Mouse (Mus musculus): ENCODE data around the gene Mgat5. TPM values are rescaled to one million over a fixed set of nuclear protein-coding genes. Genes with fewer than 3 reads are reported as not detected.

Mgat5 gene
- polyA plus RNA-seq, 1 experiment, result 3.6 TPM

DNA sequence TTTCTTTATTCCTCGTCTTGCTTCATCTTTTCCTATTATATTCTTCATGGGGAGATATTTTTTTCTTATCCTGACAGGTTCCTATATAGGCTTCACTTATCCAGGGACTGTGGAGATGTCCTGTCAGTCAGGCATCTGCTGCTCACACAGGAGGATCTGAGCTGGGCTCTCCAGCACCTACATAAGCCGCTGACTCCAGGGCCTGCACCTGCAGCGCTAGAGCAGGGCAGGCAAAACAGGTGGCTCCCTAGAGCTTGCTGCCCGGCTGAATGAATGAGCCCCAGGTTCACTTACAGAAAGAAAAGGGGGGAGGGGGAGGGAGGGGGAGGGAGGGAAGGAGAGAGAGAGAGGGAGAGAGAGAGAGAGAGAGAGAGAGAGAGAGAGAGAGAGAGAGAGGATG, 175.3 kb downstream of the Mgat5 start:
- H3K4me3 ChIP-seq (ENCODE audit: insufficient read depth, poor library complexity, severe bottlenecking), result no peak overlapping the region
- H3ac ChIP-seq (ENCODE audit: control insufficient read depth, insufficient read length, low read depth), result no peak overlapping the region
- H3K27me3 ChIP-seq (ENCODE audit: control insufficient read depth, insufficient read depth, insufficient read length), result no peaks in the 10 kb centered on the region
- no peak for TF ChIP-seq USF1 (IDR thresholded peaks at IDR 0.05; ENCODE audit: low read depth)
- TF ChIP-seq MYOG (IDR thresholded peaks at IDR 0.05; ENCODE audit: control insufficient read depth, extremely low read depth, insufficient read length), result no peak
- TF ChIP-seq MYOD1 (IDR thresholded peaks at IDR 0.05; ENCODE audit: control insufficient read depth, insufficient read length, low read depth), result no peak
- TF ChIP-seq FOSL1 (IDR thresholded peaks at IDR 0.05; ENCODE audit: insufficient read depth, low read length, poor library complexity, severe bottlenecking), result no peak
- no peak for TF ChIP-seq CEBPB (IDR thresholded peaks at IDR 0.05; ENCODE audit: low read depth)
- TF ChIP-seq CTCF (IDR thresholded peaks at IDR 0.05; ENCODE audit: control insufficient read depth, insufficient read depth, insufficient read length), result no peak
- TF ChIP-seq MAX (IDR thresholded peaks at IDR 0.05), result no peak
- H3K79me3 ChIP-seq (ENCODE audit: low read depth), result no peaks in the 10 kb centered on the region
- no peaks in the 10 kb centered on the region for H3K79me2 ChIP-seq (ENCODE audit: control insufficient read depth, insufficient read depth)
- no peaks in the 10 kb centered on the region for H3K36me3 ChIP-seq (ENCODE audit: control insufficient read depth, insufficient read depth)

DNA sequence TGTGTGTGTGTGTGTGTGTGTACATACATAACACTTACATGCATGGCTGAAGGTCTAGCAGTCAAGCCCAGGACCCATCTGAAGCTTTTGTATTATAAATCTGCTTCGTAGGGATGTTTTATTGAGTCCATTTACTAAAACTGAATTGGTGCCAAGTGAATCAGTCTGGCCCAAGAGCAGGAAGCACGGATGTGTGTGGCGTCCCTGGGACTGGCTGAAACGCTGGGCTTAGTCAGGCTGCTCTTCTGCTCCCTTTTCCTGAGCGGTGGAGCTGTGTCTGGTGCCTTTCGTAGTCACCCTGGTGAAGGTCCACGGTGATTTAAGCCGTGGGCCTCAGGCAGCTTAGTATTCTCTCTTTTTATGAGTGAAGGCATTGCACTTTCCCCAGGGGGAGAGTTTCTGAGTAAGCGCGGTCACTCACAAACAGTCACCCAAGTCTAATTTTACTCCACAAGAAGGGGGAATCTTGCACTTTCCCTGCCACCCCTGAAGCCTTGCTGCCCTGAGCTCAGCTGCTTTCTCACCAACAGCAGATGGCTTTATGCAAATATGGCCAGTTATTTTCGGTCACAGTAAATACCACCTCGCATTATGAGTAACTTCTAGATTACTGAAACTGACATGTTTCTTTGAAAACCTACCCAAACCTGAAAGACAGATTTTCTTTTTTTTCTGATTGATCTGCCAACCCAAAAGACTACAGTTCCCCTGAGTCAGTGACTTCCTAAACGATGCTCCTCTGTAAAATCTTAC, 176.1 kb downstream of the Mgat5 start:
- H3K79me3 ChIP-seq (ENCODE audit: low read depth), result no peaks in the 10 kb centered on the region
- no peaks in the 10 kb centered on the region for H3K79me2 ChIP-seq (ENCODE audit: control insufficient read depth, insufficient read depth)
- no peak overlapping the region for H3K4me3 ChIP-seq (ENCODE audit: insufficient read depth, poor library complexity, severe bottlenecking)
- TF ChIP-seq MYOD1 (IDR thresholded peaks at IDR 0.05; ENCODE audit: control insufficient read depth, insufficient read length, low read depth) (no peak), CTCF (IDR thresholded peaks at IDR 0.05; ENCODE audit: control insufficient read depth, insufficient read depth, insufficient read length) (no peak), USF1 (IDR thresholded peaks at IDR 0.05; ENCODE audit: low read depth) (no peak), MAX (IDR thresholded peaks at IDR 0.05) (no peak), CEBPB (IDR thresholded peaks at IDR 0.05; ENCODE audit: low read depth) (no peak), MYOG (IDR thresholded peaks at IDR 0.05; ENCODE audit: control insufficient read depth, extremely low read depth, insufficient read length) (no peak)
- no peak overlapping the region for H3ac ChIP-seq (ENCODE audit: control insufficient read depth, insufficient read length, low read depth)
- no peaks in the 10 kb centered on the region for H3K36me3 ChIP-seq (ENCODE audit: control insufficient read depth, insufficient read depth)
- no peaks in the 10 kb centered on the region for H3K27me3 ChIP-seq (ENCODE audit: control insufficient read depth, insufficient read depth, insufficient read length)

DNA sequence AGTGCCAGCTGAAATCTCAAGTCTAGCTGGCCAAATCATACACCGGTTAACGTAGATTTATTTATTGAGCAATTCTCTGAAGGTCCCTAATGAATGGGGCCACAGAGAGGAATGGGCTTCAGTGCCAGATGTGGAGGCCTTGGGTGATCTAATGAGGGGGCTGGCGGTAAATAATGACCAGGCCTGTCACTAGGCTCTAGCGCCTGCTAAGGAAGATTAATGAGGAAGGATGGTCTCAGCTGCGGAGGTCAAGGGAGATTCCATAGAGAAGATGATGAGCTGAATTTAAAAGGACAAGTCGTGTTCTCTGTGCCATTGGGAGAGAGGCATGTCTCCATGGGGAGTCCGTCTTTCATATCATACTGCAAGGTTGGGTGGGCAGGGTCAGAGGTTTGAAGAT, 178.3 kb downstream of the Mgat5 start:
- TF ChIP-seq FOSL1 (IDR thresholded peaks at IDR 0.05; ENCODE audit: insufficient read depth, low read length, poor library complexity, severe bottlenecking) (no peak), CEBPB (IDR thresholded peaks at IDR 0.05; ENCODE audit: low read depth) (no peak)
- H3K36me3 ChIP-seq (ENCODE audit: control insufficient read depth, insufficient read depth), result peaks cover 3% of the 10 kb centered on the region
- no peak overlapping the region for H3K4me3 ChIP-seq (ENCODE audit: insufficient read depth, poor library complexity, severe bottlenecking)
- no peaks in the 10 kb centered on the region for H3K27me3 ChIP-seq (ENCODE audit: control insufficient read depth, insufficient read depth, insufficient read length)
- H3K79me3 ChIP-seq (ENCODE audit: low read depth), result no peaks in the 10 kb centered on the region
- H3ac ChIP-seq (ENCODE audit: control insufficient read depth, insufficient read length, low read depth), result no peak overlapping the region
- H3K79me2 ChIP-seq (ENCODE audit: control insufficient read depth, insufficient read depth), result no peaks in the 10 kb centered on the region

DNA sequence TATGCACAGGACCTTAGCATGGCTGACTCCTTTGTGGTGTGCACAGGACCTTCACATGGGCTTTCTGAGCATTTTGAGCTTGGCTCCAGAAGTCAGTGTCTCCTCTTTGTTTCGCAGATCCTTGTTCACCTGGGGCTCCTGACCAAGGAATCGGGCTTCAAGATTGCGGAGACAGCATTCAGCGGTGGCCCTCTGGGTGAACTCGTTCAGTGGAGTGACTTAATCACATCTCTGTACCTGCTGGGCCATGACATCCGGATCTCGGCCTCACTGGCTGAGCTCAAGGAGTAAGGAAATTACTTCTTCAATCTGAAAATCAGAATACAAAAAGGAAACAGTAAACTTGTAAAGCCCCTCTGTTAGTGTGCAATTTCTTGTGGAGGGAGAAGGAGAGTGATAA, 182.4 kb downstream of the Mgat5 start:
- no peak for TF ChIP-seq MAX (IDR thresholded peaks at IDR 0.05)
- TF ChIP-seq FOSL1 (IDR thresholded peaks at IDR 0.05; ENCODE audit: insufficient read depth, low read length, poor library complexity, severe bottlenecking), result no peak
- no peak for TF ChIP-seq CEBPB (IDR thresholded peaks at IDR 0.05; ENCODE audit: low read depth)
- TF ChIP-seq MYOD1 (IDR thresholded peaks at IDR 0.05; ENCODE audit: control insufficient read depth, insufficient read length, low read depth), result no peak
- no peak for TF ChIP-seq CTCF (IDR thresholded peaks at IDR 0.05; ENCODE audit: control insufficient read depth, insufficient read depth, insufficient read length)
- no peak for TF ChIP-seq MYOG (IDR thresholded peaks at IDR 0.05; ENCODE audit: control insufficient read depth, extremely low read depth, insufficient read length)
- TF ChIP-seq USF1 (IDR thresholded peaks at IDR 0.05; ENCODE audit: low read depth), result no peak
- Histone ChIP-seq H3K79me2 (ENCODE audit: control insufficient read depth, insufficient read depth) (no peaks in the 10 kb centered on the region), H3K4me3 (ENCODE audit: insufficient read depth, poor library complexity, severe bottlenecking) (no peak overlapping the region), H3K27me3 (ENCODE audit: control insufficient read depth, insufficient read depth, insufficient read length) (no peaks in the 10 kb centered on the region), H3ac (ENCODE audit: control insufficient read depth, insufficient read length, low read depth) (no peak overlapping the region), H3K36me3 (ENCODE audit: control insufficient read depth, insufficient read depth) (peaks cover 3% of the 10 kb centered on the region), H3K79me3 (ENCODE audit: low read depth) (no peaks in the 10 kb centered on the region)

DNA sequence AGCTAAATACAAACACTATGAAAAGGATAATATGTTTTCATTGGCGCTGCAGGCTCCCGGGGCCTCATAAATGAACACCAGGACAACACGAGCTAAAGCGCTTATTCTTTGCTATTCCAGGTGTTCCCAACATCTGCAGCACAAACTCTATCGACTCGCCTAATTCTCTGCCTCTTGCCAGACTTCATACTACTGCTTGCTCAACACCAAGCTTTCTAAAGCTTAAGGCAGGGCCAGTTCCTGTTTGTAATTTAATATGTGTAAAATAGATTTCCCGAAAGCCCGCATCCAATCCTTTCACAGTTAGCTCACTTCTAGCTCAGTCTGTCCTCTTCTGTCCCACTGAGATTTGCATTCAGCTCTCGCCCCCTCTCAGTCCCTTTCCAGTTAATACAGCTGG, 182.8 kb downstream of the Mgat5 start:
- no peaks in the 10 kb centered on the region for H3K79me2 ChIP-seq (ENCODE audit: control insufficient read depth, insufficient read depth)
- no peaks in the 10 kb centered on the region for H3K27me3 ChIP-seq (ENCODE audit: control insufficient read depth, insufficient read depth, insufficient read length)
- no peak for TF ChIP-seq USF1 (IDR thresholded peaks at IDR 0.05; ENCODE audit: low read depth)
- TF ChIP-seq MYOG (IDR thresholded peaks at IDR 0.05; ENCODE audit: control insufficient read depth, extremely low read depth, insufficient read length), result no peak
- TF ChIP-seq CEBPB (IDR thresholded peaks at IDR 0.05; ENCODE audit: low read depth), result no peak
- no peak for TF ChIP-seq FOSL1 (IDR thresholded peaks at IDR 0.05; ENCODE audit: insufficient read depth, low read length, poor library complexity, severe bottlenecking)
- TF ChIP-seq MYOD1 (IDR thresholded peaks at IDR 0.05; ENCODE audit: control insufficient read depth, insufficient read length, low read depth), result no peak
- no peak for TF ChIP-seq MAX (IDR thresholded peaks at IDR 0.05)
- TF ChIP-seq CTCF (IDR thresholded peaks at IDR 0.05; ENCODE audit: control insufficient read depth, insufficient read depth, insufficient read length), result no peak
- H3ac ChIP-seq (ENCODE audit: control insufficient read depth, insufficient read length, low read depth), result no peak overlapping the region
- H3K79me3 ChIP-seq (ENCODE audit: low read depth), result no peaks in the 10 kb centered on the region
- no peak overlapping the region for H3K4me3 ChIP-seq (ENCODE audit: insufficient read depth, poor library complexity, severe bottlenecking)
- H3K36me3 ChIP-seq (ENCODE audit: control insufficient read depth, insufficient read depth), result peaks cover 3% of the 10 kb centered on the region

DNA sequence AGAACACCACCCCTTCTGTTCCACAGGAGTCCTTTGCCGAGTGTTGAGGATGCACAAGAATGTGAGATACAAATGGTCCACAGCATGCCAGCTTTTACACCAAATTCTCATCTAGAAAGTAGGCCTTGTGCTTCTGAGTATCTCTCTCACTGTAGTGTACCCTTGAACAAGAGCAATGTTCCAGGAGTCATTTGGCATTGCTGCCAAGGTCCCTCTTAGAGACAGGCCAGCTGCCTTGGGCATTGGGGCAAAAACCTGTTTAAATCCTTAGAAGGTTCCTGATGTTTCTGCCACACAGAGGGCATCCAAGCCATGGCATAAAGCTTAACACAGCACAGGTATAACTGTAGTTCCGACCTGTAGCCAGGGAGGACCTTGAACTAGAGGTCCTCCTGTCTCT, 189.9 kb downstream of the Mgat5 start:
- no peak for TF ChIP-seq MAX (IDR thresholded peaks at IDR 0.05)
- no peak for TF ChIP-seq CTCF (IDR thresholded peaks at IDR 0.05; ENCODE audit: control insufficient read depth, insufficient read depth, insufficient read length)
- TF ChIP-seq FOSL1 (IDR thresholded peaks at IDR 0.05; ENCODE audit: insufficient read depth, low read length, poor library complexity, severe bottlenecking), result no peak
- no peak for TF ChIP-seq CEBPB (IDR thresholded peaks at IDR 0.05; ENCODE audit: low read depth)
- TF ChIP-seq MYOD1 (IDR thresholded peaks at IDR 0.05; ENCODE audit: control insufficient read depth, insufficient read length, low read depth), result no peak
- TF ChIP-seq MYOG (IDR thresholded peaks at IDR 0.05; ENCODE audit: control insufficient read depth, extremely low read depth, insufficient read length), result no peak
- TF ChIP-seq USF1 (IDR thresholded peaks at IDR 0.05; ENCODE audit: low read depth), result no peak
- H3K79me2 ChIP-seq (ENCODE audit: control insufficient read depth, insufficient read depth), result no peaks in the 10 kb centered on the region
- no peaks in the 10 kb centered on the region for H3K79me3 ChIP-seq (ENCODE audit: low read depth)
- no peaks in the 10 kb centered on the region for H3K27me3 ChIP-seq (ENCODE audit: control insufficient read depth, insufficient read depth, insufficient read length)
- no peak overlapping the region for H3ac ChIP-seq (ENCODE audit: control insufficient read depth, insufficient read length, low read depth)
- no peak overlapping the region for H3K4me3 ChIP-seq (ENCODE audit: insufficient read depth, poor library complexity, severe bottlenecking)
- no peaks in the 10 kb centered on the region for H3K36me3 ChIP-seq (ENCODE audit: control insufficient read depth, insufficient read depth)
